Mouse (Mus musculus): ENCODE data around the gene Usp17lc.
"Not testable (repeated sequence)": the region's sequence is repeated elsewhere in the genome, so short reads cannot be mapped to it uniquely, and the experiment has no call there.

The Usp17lc gene

DNA sequence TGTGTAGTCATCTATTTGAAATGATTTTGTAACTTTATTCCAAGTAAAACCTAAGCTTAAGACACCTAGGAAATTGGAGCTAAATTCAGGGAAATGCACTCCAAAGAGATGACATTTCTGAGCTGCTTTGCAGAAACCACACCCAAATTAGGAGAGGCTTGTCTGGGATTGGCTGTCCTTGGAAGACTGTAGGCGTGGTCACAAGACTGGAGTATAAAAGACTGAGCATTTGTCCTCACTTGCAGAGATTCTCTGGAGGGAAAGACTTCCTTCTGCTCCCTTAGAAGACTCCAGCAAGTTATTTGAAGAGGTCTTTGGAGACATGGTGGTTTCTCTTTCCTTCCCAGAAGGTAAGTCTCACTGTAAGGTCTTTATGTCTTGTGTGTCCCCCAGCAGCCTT, at the start of gene Usp17lc:
Gene Usp17lc (plus strand): TSS at position 301 of the 400 bp plus-strand sequence.
- DNase-seq (ENCODE audit: low read depth, low spot score) = not testable (repeated sequence)

DNA sequence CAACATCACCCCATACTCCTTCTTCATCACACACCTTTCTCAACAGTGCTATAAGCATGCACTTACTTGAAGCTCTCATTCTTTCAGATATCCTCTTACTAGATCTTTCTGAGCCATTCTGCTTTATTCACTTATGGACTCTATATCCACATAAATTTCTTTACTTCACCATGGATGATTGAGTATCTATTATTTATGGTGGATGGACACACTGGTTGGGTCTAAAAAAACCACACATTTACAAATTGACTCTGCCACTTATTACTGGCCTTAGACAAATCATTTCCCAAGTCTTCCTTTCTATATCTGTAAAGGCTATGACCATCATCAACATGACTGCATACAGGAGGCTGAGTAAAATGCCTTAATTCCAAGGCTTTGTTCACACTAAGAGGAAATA, 28.8 kb upstream of the Usp17lc start, which contains the start of gene Olfr603:
Gene Olfr603 (minus strand): TSS at position 101 of the 400 bp plus-strand sequence.
- DNase-seq (ENCODE audit: low read depth, low spot score) = no peak

DNA sequence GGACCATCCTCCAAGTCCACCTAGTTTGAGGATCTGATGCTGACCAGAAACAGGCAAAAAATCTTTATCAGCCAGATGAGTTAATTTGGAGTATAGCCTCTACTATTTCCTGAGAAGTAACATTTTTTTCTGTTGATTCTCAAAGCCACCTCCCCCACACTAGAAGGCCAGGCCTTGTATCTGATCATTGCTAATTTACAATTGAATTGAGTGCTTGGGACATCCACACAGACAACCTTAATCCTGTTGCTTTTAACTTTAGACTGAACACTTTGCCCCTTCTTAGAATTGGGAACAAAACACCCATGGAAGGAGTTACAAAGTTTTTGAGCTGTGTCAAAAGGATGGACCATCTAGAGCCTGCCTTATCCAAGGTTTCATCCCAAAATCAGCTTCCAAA, 17.1 kb upstream of the Usp17lc start:
- DNase-seq (ENCODE audit: low read depth, low spot score) = no peak

DNA sequence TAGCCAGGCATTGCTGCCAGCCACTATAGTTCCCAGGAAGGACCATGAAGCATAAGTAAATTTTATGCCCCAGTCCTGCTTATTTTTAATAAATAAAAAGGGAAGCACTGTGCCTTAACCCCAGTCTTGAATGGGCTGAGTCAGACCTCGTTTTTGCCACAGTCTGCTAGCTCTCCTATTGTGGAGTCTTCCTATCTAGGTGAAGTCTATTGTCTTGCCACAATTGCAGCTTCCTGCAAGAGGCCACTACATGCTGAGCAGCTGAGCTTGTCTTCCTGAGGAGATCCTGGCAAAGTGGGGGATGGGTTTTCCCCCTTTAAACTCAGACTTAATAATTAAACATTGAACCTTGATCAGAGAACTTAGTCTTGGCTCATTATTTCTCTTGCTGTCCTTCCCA, 15.9 kb upstream of the Usp17lc start:
- no peak for DNase-seq (ENCODE audit: low read depth, low spot score)

DNA sequence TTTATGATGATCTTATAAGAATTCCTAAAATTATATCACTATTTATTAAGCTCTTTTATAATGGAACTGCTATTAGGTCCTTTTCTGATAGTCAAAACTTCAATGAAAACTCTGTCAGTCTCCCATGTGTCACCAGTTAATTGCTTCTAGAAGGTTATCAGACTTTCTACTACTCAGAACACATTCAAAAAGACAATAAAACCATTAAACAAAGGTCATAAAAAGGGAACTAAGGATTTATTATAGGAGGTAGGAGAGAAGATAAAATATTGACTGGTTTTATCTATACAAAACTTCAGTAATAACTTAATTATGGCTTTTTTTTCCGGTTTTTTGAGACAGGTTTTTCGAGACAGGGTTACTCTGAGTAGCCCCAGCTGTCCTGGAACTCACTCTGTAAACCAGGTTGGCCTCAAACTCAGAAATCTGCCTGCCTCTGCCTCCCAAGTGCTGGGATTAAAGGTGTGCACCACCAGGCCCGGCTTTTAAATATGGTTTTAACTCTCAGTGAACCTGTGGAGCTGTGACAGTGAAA, 8.3 kb upstream of the Usp17lc start:
- DNase-seq (ENCODE audit: low read depth, low spot score) = not testable (repeated sequence)

DNA sequence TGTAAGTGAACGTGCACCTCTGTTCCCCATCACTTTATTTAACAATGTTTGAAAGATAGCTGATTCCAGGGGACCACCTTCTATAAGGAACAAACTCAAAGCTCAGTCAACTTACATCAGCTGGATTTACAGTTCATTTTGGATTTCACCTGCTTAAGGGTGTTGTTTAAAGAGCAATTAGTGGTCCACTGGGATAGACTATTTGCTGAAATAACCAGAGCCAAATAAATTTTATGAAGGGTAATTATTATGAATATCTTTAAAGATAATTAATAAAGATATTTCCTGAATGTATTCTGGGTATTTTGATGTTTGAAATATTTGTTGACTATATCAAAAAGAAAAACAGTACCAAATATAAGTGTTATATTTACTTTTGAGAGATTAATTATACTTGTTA, 30.5 kb downstream of the Usp17lc start, which contains the start of gene Olfr605:
Gene Olfr605 (minus strand): TSS at position 101 of the 400 bp plus-strand sequence.
- DNase-seq (ENCODE audit: low read depth, low spot score) = no peak

GRCm38 (mm10) chr7:103448746-103449145, 33.9 kb downstream of the Usp17lc start, which contains the start of gene Olfr606:
Olfr606 (plus strand) TSS chr7:103449046.
- no peak for DNase-seq (ENCODE audit: low read depth, low spot score)

- no peak for DNase-seq (ENCODE audit: low read depth, low spot score)
Observed at GRCm38 (mm10) chr7:103460590-103460989, 45.7 kb downstream of the Usp17lc start.

All from A20 (cell line).